Mouse (Mus musculus) myocyte (in vitro differentiated cells): ENCODE results near the gene 4930562C15Rik.

Experiments
- E2F4 ChIP-seq: IDR thresholded peaks from one replicate; pipeline ENCODE4 v1.6.1; 2011; ENCODE audit warnings: mild to moderate bottlenecking, control low read depth, moderate library complexity; ENCODE audit not compliant: insufficient read depth
- POLR2A ChIP-seq: IDR thresholded peaks from one replicate; pipeline ENCODE4 v1.6.1; 2011; ENCODE audit warnings: low read depth, mild to moderate bottlenecking, control low read depth, moderate library complexity; ENCODE audit not compliant: insufficient read length
- POLR2AphosphoS2 ChIP-seq: IDR thresholded peaks from one replicate; pipeline ENCODE4 v1.6.1; 2011; ENCODE audit warnings: low read depth, control low read depth; ENCODE audit not compliant: insufficient read length
- TCF12 ChIP-seq: IDR thresholded peaks from one replicate; pipeline ENCODE4 v1.6.1; 2011; ENCODE audit warnings: mild to moderate bottlenecking, control low read depth; ENCODE audit not compliant: poor library complexity, insufficient read depth, severe bottlenecking

GRCm38 (mm10) chr16:4909745-4910144 lies 74.5 kb downstream of the 4930562C15Rik start:
- no peak for TF ChIP-seq TCF12
- no peak for TF ChIP-seq E2F4
- no peak for TF ChIP-seq POLR2A
- no peak for TF ChIP-seq POLR2AphosphoS2
